Mouse (Mus musculus) lung, embryonic 16.5 days (tissue): ENCODE data around the gene Nrarp. TPM values are rescaled to one million over a fixed set of nuclear protein-coding genes. Genes with fewer than 3 reads are reported as not detected.

Source experiments
- ATAC-seq: fragments of 200-750 bp; cut with Nextera tagmentation; 2 replicates; pipeline ENCODE4 v1.8.0; 2017; ENCODE audit warnings: low read depth, mild to moderate bottlenecking, moderate library complexity
- H3K27ac ChIP-seq: fragments of 300-500 bp; sonication (generic); 2 replicates; pipeline ENCODE4 v1.5.1; 2014; ENCODE audit warnings: mild to moderate bottlenecking, control low read depth, low read length
- H3K27me3 ChIP-seq: fragments of 300-500 bp; sonication (generic); 2 replicates; pipeline ENCODE4 v1.6.1; 2014; ENCODE audit warnings: low read depth, low read length, mixed read lengths; ENCODE audit not compliant: control insufficient read depth, insufficient read depth
- H3K36me3 ChIP-seq: fragments of 300-500 bp; sonication (generic); 2 replicates; pipeline ENCODE4 v1.6.1; 2014; ENCODE audit warnings: low read length; ENCODE audit not compliant: control insufficient read depth, insufficient read depth
- H3K4me1 ChIP-seq: fragments of 300-500 bp; sonication (generic); replicated peaks from 2 replicates; pipeline ENCODE4 v1.6.1; 2014; ENCODE audit warnings: low read length, mixed read lengths; ENCODE audit not compliant: control insufficient read depth, insufficient read depth
- H3K4me2 ChIP-seq: fragments of 300-500 bp; sonication (generic); 2 replicates; pipeline ENCODE4 v1.6.1; 2014; ENCODE audit warnings: low read depth, low read length, control low read depth
- H3K4me3 ChIP-seq: fragments of 300-500 bp; sonication (generic); 2 replicates; pipeline ENCODE4 v1.5.1; 2014; ENCODE audit warnings: mild to moderate bottlenecking, low read length, control low read depth
- H3K9ac ChIP-seq: fragments of 300-500 bp; sonication (generic); 2 replicates; pipeline ENCODE4 v1.6.1; 2014; ENCODE audit warnings: low read length, control low read depth
- H3K9me3 ChIP-seq: fragments of 300-500 bp; sonication (generic); 2 replicates; pipeline ENCODE4 v1.6.1; 2016; ENCODE audit warnings: low read length; ENCODE audit not compliant: control insufficient read depth
- WGBS: fragments of 180-500 bp; shearing (Covaris S2); extraction: QIAGEN DNeasy Blood & Tissue Kit; methylation state at CpG from one replicate; pipeline ENCODE4 v1.1.7; 2014; 5-methylcytosine and 5-hydroxymethylcytosine counted together
- polyA plus RNA-seq: library from polyadenylated mRNA; unstranded; fragments of >200 nt; fragmentation: Nextera tagmentation; extraction: Ambion mirVana; gene quantifications from 2 replicates; pipeline ENCODE4 v1.2.1, GENCODE M21; 2015

The Nrarp gene
- polyA plus RNA-seq, 1 experiment from 2014 or later: 9.8 TPM

DNA sequence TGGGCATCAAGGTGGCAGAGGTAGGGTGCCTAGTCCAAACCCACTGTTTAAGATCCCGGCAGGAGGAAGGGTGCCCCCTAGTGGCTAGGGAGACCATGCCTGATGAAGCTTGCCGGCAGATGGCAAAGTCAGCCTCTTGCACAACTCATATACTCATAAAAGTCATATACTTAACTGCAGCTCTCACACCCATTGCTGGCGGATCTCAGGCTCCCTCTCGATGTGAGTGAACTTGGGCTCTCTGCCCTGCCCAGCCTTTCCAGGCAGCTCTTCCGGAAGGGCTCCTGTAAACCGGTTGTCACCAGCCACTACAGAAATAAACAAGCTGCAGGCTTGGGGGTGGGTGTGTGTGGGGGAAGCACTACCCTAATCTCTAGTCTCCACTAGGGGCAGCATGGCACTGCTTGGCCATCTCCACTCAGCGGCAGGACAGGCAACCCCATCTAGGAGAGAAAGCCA is 47.9 kb downstream of the Nrarp start:
- peak; percentile 39 for ATAC-seq
- Histone ChIP-seq H3K4me2 (peak overlapping the region; percentile 39), H3K36me3 (no peaks in the 10 kb centered on the region), H3K27me3 (no peaks in the 10 kb centered on the region), H3K4me1 (peaks cover 17% of the 10 kb centered on the region), H3K9me3 (no peaks in the 10 kb centered on the region), H3K9ac (0 out of 2 replicates have a peak overlapping the region, but pooled peaks have one; percentile 12), H3K27ac (peak overlapping the region; percentile 71), H3K4me3 (no peak overlapping the region)
- 0% methylated on average over 7 of the region's 7 CpGs for WGBS

DNA sequence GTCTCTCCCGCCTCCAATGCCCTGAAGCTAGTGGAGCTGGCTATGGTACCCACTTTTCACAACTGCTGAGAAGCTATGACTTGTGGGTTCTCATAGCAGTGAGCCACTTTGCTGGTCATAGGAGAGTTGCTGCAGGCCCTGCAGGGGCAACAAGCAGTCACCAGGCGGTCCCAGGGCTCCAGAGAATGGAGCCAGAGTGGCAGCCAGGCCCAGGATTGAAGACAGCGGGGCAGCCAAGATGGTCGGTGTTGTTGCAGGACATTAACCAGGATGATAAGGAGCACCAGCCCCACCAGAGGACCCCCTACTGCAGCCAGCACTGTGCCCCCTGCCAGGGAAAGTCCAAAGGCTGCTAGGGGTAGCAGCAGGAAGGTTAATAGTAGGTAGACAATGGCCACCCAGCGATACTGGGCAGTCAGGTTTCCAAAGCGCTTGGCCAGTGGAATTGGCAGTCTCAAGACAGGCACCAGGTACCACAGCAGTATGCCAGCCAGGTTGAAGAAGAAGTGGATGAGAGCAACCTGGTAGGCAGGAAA is 48.5 kb downstream of the Nrarp start:
- H3K4me2 ChIP-seq: no peak overlapping the region
- no peak overlapping the region for H3K4me3 ChIP-seq

DNA sequence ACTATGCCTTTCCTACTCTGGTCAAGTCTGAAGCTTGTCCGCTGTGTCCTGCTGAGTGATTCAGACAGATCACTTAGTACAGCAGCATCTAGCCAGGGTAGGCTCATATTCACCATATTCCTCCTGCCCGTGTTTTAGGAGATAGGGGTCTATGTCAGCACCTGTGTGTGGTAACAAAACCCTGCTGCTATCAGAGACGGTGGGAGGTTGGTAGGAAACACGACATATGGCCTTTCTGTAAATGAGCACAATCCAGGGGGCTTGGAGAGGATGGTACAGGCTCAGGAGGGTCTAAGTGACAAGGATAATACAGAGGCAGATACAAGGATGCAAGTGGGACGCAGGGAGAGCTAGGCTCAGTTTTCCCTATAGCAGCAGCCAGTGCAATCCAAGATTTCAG is 49.0 kb downstream of the Nrarp start:
- Histone ChIP-seq H3K27ac (no peak overlapping the region), H3K9me3 (no peaks in the 10 kb centered on the region), H3K27me3 (no peaks in the 10 kb centered on the region), H3K4me3 (no peak overlapping the region), H3K4me2 (no peak overlapping the region), H3K36me3 (no peaks in the 10 kb centered on the region), H3K9ac (no peak overlapping the region), H3K4me1 (peaks cover 16% of the 10 kb centered on the region)
- WGBS: 64% methylated on average over 5 of the region's 5 CpGs
- ATAC-seq: no peak

More for the DNA sequence above, 48.5 kb downstream of the Nrarp start:
- Histone ChIP-seq H3K9me3 (no peaks in the 10 kb centered on the region), H3K4me1 (peaks cover 16% of the 10 kb centered on the region), H3K9ac (peak overlapping the region; percentile 24; the same call in 1 of the 2 replicates), H3K27ac (no peak overlapping the region), H3K27me3 (no peaks in the 10 kb centered on the region), H3K36me3 (no peaks in the 10 kb centered on the region)
- 69% methylated on average over 6 of the region's 6 CpGs for WGBS
- ATAC-seq: no peak

DNA sequence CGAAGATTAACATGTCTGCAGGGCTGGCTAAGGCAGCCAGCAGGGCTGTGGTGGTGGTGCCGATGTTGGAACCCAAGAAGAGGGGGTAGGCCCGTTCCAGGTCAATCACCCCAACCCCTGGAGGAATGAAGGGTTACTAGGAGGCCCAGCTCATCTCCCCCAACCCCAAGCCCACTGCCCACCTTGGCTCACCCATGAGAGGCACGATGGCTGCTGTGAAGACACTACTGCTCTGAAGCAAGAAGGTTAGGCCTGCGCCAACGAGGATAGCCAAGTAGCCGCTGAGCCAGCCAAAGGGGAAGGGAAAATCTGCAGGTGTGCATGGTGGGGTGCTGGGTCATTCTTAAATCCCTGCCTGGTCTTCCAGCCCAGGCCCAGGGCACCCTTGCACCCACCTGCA is 50.0 kb downstream of the Nrarp start:
- 75% methylated on average over 7 of the region's 7 CpGs for WGBS
- Histone ChIP-seq H3K4me2 (no peak overlapping the region), H3K4me3 (no peak overlapping the region), H3K4me1 (peaks cover 13% of the 10 kb centered on the region), H3K9me3 (no peaks in the 10 kb centered on the region), H3K36me3 (no peaks in the 10 kb centered on the region), H3K27me3 (no peaks in the 10 kb centered on the region), H3K27ac (no peak overlapping the region), H3K9ac (no peak overlapping the region)
- no peak for ATAC-seq

DNA sequence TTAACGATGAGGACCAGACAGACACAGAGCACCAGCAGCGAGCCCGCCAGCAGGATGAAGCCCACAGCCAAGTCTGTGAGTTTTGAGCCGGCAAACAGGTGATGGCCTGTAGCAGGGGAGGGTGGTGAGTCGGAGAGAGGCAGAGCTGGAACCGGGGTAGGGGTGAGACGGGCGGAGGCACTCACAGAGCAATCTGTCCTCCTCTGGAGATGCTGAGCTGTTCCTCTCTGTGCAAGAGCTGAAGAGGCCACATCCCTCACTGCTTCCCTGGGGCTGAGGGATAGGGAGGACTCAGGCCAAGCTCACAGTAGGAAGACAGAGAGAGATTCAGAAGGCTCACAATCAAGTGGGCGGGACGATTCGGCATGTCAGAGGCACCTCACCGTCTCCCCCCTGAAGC is 50.5 kb downstream of the Nrarp start:
- Histone ChIP-seq H3K27ac (no peak overlapping the region), H3K27me3 (no peaks in the 10 kb centered on the region), H3K9me3 (no peaks in the 10 kb centered on the region), H3K9ac (no peak overlapping the region), H3K4me1 (peaks cover 9% of the 10 kb centered on the region; the same call in 1 of the 2 replicates), H3K4me2 (no peak overlapping the region), H3K4me3 (no peak overlapping the region), H3K36me3 (no peaks in the 10 kb centered on the region)
- no peak for ATAC-seq
- 57% methylated on average over 12 of the region's 12 CpGs for WGBS

Other genes starting within 250 kb of the Nrarp start
- 141 and 156 TPM in 2 replicates for gene Arrdc1, start 245.5 kb upstream of the Nrarp start, polyA plus RNA-seq
- gene Zmynd19, start 231.0 kb upstream of the Nrarp start, polyA plus RNA-seq: 2.1 and 4.2 TPM in 2 replicates
- gene Dph7, start 218.4 kb upstream of the Nrarp start, polyA plus RNA-seq: 22.3 TPM in 2 replicates
- 97.7 and 102 TPM in 2 replicates for gene Mrpl41, start 205.7 kb upstream of the Nrarp start, polyA plus RNA-seq
- 6.6 and 7.7 TPM in 2 replicates for gene Pnpla7, start 204.7 kb upstream of the Nrarp start, polyA plus RNA-seq
- gene Nsmf, start 126.4 kb upstream of the Nrarp start, polyA plus RNA-seq: 71.7 and 72.3 TPM in 2 replicates
- gene Entpd8, start 100.5 kb upstream of the Nrarp start, polyA plus RNA-seq: 0.64 and 0.74 TPM in 2 replicates
- gene Noxa1, start 85.6 kb upstream of the Nrarp start, polyA plus RNA-seq: 1.7 and 2.6 TPM in 2 replicates
- gene Tor4a, start 16.1 kb downstream of the Nrarp start, polyA plus RNA-seq: 10.0 and 12.5 TPM in 2 replicates
- gene Nelfb, start 30.7 kb downstream of the Nrarp start, polyA plus RNA-seq: 112 and 113 TPM in 2 replicates
- gene Stpg3, start 33.9 kb downstream of the Nrarp start, polyA plus RNA-seq: 0.15 TPM in 1 of 2 replicates, not detected in the other
- 0.68 TPM in 1 of 2 replicates, not detected in the other for gene Fam166a, start 38.0 kb downstream of the Nrarp start, polyA plus RNA-seq
- 677 and 731 TPM in 2 replicates for gene Tubb4b, start 43.9 kb downstream of the Nrarp start, polyA plus RNA-seq
- not detected in 2 replicates for gene Slc34a3, start 53.6 kb downstream of the Nrarp start, polyA plus RNA-seq
- not detected in 2 replicates for gene Rnf224, start 56.0 kb downstream of the Nrarp start, polyA plus RNA-seq
- 8.3 and 9.1 TPM in 2 replicates for gene Rnf208, start 61.5 kb downstream of the Nrarp start, polyA plus RNA-seq
- gene Cysrt1, start 61.7 kb downstream of the Nrarp start, polyA plus RNA-seq: 0.67 TPM in 1 of 2 replicates, not detected in the other
- 4.5 and 5.9 TPM in 2 replicates for gene AL732309.1, start 66.1 kb downstream of the Nrarp start, polyA plus RNA-seq
- 20.3 and 22.0 TPM in 2 replicates for gene Tmem203, start 74.7 kb downstream of the Nrarp start, polyA plus RNA-seq
- gene Tprn, start 81.9 kb downstream of the Nrarp start, polyA plus RNA-seq: 6.4 and 6.5 TPM in 2 replicates
- gene Ssna1, start 91.7 kb downstream of the Nrarp start, polyA plus RNA-seq: 219 and 232 TPM in 2 replicates
- gene Anapc2, start 91.7 kb downstream of the Nrarp start, polyA plus RNA-seq: 136 and 137 TPM in 2 replicates
- not detected in 2 replicates for gene Tmem210, start 107.4 kb downstream of the Nrarp start, polyA plus RNA-seq
- gene Lrrc26, start 109.2 kb downstream of the Nrarp start, polyA plus RNA-seq: 6.7 and 9.4 TPM in 2 replicates
- gene Grin1, start 138.4 kb downstream of the Nrarp start, polyA plus RNA-seq: 0.44 and 0.84 TPM in 2 replicates
- gene Man1b1, start 151.6 kb downstream of the Nrarp start, polyA plus RNA-seq: 47.8 and 57.4 TPM in 2 replicates
- 15.9 and 18.9 TPM in 2 replicates for gene Dpp7, start 175.6 kb downstream of the Nrarp start, polyA plus RNA-seq
- gene Uap1l1, start 184.9 kb downstream of the Nrarp start, polyA plus RNA-seq: 18.8 and 20.2 TPM in 2 replicates
- gene Sapcd2, start 191.6 kb downstream of the Nrarp start, polyA plus RNA-seq: 39.0 and 39.3 TPM in 2 replicates
- gene Entpd2, start 215.1 kb downstream of the Nrarp start, polyA plus RNA-seq: 3.6 and 4.8 TPM in 2 replicates
- 31.6 and 36.5 TPM in 2 replicates for gene Npdc1, start 218.6 kb downstream of the Nrarp start, polyA plus RNA-seq
- gene Fut7, start 242.5 kb downstream of the Nrarp start, polyA plus RNA-seq: 0.10 and 0.15 TPM in 2 replicates
- gene Abca2, start 247.9 kb downstream of the Nrarp start, polyA plus RNA-seq: 4.9 and 5.4 TPM in 2 replicates